Mouse (Mus musculus) mouse embryonic stem cell (cell line): ENCODE results near the gene Mmd2.

Experiments
- in situ Hi-C, 2 experiments: fragments of 300-500 bp; cut with MboI; formaldehyde crosslinking; loops; 1 replicate in 1 of 2; 3 replicates in 1 of 2; pipeline ENCODE4 v1.14.3; 2019 to 2020; ENCODE audit warnings: low sequenced_read_pairs in 2 of 2, low pct_unique_long_range_greater_than_20kb in 1 of 2, mixed read lengths in 1 of 2; ENCODE audit not compliant: unreplicated experiment in 1 of 2

Gene Mmd2

DNA sequence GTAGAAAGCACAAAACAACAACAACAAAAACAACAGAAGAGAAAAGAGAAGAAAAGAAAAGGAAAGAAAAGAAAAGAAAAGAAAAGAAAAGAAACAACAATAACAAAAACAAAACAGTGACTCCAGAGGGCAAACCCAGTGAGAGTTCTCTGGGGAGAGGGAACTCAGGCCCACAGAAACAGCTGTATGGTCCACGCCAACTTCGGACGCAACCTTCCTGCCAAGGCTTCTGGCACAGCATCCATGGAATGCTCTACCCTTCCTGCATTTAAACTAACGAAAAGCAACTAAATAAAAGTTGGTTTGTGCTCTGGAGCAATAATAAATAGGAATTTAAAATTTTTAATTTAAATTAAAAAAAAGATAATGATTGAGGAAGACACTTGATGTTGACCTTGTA is 51.9 kb downstream of the Mmd2 start:
- in situ Hi-C loops = no loop called here

DNA sequence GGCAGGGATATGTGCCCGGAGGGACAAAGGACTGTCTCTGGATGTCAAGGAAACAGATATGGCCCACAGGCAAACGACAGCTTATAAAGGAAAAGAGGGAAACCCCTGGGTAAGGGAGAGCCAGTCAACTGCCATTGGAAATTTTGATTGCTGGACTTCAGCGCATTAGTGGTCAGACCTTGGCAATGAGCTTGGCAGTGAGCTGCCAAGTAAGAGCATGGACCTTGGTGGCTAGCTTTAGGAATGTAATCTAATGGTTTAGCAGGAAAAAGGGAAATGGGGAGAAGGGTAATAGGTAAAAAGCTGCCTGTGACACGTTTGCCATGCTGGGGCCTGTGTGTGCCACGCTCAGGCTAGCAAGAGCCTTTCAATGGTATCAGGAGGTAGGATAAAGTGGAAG is 52.7 kb downstream of the Mmd2 start:
- in situ Hi-C loops = no loop called here

DNA sequence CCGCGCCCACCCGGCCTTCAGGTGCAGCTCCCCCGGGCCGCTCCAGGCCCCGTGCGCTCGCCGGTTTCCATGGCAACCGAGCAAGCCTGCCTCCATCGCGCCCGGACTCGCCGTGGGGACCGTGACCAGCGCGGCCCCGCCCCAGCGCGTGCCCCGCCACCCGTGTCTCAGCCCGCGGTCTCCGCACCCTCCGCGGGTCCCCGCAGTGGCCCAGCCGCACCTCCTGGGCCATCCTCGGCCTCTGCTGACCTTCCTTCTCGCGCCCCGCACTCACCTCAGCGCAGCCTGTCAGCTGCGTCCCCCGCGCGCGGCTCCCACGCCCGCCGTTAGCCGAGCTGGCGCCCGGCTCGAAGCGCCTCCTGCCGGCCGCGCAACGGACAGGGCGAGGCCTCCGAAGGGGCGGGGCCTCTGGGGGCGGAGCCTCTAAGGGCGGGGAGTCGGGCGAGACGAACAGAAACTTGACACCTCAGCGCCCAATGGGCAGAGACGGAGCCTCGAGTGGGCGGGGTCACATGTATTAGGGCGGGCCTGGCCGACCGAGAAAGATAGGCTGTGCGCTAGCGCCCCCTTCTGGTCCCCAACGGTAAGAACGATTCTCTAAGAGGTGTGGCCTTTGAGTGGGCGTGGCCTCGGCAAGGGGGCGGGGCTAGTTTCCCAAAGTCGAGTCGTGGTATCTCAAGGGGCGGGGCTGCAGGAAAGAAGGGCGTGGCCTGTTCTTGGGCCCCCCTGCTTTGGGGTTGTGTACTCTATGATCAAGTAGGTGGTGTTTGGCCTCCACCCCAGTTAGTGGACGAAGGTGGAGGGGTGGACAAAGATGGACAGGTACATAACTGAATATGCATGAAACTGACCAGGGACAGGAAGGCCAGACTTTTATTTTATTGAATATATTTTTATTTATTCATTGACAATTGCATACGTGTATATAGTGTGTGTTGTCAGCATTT is 57.6 kb downstream of the Mmd2 start, which contains the start of gene Radil:
TSS of gene Radil (minus strand) at position 393 of the 947 bp plus-strand sequence.
- in situ Hi-C loops = loop anchor here in 1 of 2 experiments (5.0 kb wide), 1 partner anchor 69 kb away; no protein-coding TSS in a partner anchor

DNA sequence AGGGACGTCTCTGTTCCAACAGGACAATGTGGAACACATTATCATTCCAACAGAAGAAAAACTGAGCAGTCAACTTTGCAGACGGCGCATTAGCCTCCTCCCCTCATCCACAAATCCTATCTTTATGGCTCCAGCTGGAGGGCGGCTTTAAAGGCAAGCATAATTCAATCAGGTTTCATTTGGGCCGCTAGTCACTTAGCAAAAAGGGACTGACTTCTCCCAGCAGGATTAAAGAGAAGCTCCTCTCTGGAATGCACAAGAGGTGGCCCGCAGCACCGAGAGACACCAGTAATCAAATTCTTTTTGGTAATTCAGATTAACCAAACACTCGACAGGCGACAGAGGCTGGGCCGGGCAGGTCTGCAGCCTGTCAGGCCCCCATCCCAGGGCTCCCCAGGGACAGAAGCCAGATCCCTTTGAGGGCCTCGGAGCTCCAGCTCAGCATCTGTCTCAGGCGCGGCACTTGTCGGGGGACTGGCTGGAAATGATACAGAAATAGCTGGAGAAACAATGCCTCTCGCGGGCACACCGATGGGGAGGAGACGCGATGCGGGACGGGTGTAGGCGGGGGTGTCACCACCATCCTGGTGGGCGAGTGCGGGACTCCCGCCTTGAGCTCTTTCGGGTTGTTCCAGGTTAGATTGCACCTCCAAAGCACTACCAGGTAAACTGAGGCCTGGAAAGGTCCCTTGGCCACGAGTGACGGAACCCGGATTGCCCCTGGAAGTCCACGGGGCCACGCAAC is 58.5 kb downstream of the Mmd2 start:
- in situ Hi-C loops = loop anchor here (5.0 kb wide), 2 partner anchors 48 to 68 kb away; no protein-coding TSS in a partner anchor

DNA sequence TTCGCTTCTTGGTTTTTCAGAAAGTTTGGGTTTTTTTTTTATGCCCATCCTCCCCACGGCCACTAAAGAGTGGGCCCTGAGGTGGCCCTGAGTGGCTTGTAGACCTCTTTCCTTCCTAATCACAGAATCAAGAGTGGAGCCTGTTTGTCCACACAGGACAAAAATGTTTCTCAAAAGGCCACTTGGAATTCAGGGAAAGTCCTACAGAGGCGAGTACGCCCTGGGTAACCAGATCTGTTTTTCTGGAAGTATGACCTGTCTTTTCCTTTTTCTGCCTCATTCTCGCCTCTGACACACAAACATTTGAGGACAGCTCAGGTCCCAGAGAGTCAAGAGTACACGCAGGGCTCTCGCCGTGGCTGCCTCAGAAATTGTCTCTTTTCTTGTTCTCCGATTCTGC is 59.2 kb downstream of the Mmd2 start:
- in situ Hi-C loops = loop anchor here (5.0 kb wide), 2 partner anchors 47 to 67 kb away; no protein-coding TSS in a partner anchor

DNA sequence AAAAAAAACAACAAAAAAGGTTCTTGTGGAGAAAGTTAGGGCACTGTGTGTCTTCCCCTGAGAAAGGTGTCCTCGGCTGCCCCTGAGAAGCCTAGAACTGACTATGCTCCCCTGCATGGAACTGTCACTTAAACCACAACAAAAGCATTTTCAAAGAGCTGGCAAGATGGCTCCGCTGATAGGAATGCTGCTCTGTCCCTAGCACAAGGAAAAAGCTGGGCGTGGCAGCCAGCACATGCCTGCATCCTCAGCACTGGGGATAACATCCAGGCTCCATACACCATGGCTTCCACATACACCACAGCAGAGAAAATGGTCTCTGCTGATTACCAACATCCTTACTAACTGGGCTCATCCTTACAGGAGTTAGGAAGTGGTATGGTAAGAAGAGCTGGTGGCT is 61.5 kb downstream of the Mmd2 start:
- in situ Hi-C loops = loop anchor here (5.0 kb wide), 2 partner anchors 45 to 65 kb away; no protein-coding TSS in a partner anchor

DNA sequence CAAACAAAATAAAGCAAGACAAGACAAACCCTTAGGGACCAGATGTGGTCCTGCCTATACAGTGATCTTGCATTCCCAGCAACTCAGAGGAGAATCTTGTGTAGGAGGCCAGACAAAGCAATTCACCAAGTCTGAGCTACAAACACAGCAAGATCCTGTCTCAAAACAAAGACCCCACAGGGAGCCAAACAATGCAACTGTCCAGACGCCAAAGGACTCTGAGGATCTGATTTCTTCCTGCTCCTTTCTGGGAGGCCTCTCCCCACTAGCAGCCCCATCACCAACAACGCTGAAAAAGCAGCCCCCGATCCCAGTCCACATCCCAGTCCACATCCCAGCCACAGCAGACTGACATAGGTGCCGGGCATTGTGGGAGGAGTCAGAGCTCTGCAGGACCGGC is 62.3 kb downstream of the Mmd2 start:
- in situ Hi-C loops = loop anchor here (5.0 kb wide), 2 partner anchors 44 to 64 kb away; no protein-coding TSS in a partner anchor

DNA sequence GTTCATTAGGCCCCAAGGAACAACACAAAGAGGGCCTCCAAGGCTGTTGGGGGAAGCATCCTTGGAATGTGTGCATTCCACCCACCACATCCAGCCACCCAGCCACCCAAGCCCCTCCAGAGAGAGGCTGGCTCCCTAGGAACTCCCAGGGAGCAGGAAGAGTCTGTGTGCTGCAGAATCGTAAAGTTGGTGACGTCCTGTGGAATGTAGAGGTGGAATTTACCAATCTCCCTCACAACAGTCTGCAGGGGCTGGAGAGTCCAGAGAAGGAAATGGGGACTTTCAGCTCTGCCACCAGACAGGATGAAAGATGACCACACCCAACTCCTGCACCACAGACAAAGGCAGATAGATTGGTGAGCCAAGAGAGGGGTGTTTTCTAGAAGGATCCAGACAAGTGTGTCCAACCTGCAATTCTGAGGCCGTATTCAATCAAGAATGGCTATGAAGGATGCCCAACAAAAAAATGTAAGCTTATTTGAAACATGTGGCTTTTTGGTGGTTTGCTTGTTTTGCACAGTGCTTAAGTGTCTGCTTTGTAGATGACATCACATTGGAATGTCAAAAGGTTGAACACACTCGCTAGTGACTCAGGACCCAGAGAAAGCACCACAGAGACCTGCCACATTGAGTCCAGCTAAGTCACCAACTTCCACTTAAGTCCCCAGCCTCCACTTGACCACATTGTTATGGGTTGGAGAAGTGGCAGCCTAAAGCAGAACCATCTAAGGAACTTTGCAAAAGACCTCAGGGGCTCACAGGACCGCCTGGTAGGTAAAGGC is 63.4 kb downstream of the Mmd2 start:
- in situ Hi-C loops = loop anchor here (5.0 kb wide), 2 partner anchors 43 to 63 kb away; no protein-coding TSS in a partner anchor

DNA sequence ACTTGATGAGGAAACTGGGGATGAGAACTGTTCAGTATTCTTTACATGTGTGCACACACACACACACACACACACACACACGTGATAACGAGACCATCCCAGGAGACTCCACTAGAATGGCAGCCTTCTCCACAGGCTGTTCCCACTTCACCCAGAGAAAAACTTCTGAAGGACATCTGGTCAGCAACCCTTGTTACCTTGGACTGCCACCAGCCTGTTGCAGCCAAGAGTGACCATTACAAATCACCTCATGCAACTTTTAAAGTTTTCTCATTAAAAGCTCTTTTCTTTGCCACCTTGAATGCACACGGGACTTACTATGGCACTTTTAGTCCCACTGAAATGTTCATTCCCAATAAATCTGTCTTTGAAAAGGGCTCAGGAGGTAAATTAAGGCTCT is 71.3 kb downstream of the Mmd2 start:
- in situ Hi-C loops = no loop called here

DNA sequence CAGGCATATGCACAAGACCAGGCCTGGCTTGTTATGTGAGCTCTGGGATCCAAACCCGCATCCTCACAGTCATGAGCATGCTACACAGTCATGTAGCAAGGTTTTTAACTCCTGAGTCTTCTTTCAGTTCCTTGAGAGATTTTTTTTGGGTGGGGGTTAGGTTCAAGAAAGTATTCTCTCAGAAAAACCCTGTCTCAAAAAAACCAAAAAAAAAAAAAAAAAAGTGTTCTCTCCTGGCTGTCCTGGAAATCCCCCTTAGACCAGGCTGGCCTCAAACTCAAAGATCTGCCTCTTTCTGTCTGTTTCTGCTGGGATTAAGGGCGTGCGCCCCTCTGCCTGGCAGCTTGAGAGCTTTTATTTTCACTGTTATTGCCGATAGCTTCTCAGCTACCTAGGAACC is 73.2 kb downstream of the Mmd2 start:
- in situ Hi-C loops = no loop called here

DNA sequence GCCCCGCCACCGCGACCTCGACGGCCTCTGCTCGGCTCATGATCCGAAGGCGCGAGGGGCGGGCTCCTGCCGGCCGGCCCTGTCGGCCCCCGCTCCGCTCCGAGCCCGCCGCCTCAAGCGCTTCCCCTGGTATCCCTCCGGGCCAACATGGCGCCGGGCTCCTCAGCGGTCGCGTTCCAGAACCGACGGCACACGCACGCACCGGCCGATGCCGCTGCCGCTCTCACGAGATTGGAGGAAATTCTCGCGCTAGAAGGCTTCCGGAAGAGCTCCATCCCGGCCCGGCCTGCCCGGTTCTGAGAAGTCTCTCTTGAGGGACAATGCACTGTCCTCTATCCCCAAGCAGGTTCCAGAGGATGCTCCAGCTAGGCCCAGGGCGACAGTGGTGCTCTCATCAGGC is 78.7 kb downstream of the Mmd2 start, which contains the start of gene Papolb:
TSS of gene Papolb (minus strand) at position 162 of the 400 bp plus-strand sequence.
- in situ Hi-C loops = no loop called here

DNA sequence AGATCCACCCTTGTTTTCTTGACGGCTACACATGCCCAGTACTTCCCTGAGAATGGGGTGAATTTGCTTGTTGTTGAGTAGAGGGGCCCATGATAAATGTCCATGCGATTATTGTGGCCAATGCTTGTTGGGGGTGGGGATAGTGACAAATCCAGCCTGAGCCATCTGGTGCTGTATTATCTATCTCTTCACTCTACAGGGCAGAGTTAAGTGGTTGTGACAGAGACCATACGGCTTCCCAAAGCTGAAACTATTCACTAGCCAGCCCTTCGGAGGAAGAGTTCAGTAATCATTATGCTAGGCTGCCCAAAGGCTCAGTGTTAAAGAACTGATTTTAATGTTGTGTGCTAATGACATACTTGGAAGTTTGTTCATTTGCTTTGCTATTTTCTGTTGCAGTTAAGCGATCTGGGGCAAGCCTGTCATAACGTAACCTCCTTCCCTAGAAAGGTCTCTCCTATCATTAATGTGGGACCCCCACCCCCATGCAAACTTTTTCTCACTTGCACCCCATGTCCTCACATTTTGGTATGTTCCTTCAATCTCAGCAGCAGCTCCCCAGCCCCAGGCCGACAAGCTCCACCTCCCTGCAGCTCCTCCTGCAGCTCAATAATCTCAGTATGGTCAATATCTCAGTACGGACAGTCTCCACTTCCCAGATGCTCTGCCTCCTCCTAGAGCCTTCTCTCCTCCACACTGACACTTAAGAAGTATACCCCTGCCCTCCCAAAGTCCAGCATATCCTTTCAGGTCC is 83.7 kb downstream of the Mmd2 start:
- in situ Hi-C loops = no loop called here

DNA sequence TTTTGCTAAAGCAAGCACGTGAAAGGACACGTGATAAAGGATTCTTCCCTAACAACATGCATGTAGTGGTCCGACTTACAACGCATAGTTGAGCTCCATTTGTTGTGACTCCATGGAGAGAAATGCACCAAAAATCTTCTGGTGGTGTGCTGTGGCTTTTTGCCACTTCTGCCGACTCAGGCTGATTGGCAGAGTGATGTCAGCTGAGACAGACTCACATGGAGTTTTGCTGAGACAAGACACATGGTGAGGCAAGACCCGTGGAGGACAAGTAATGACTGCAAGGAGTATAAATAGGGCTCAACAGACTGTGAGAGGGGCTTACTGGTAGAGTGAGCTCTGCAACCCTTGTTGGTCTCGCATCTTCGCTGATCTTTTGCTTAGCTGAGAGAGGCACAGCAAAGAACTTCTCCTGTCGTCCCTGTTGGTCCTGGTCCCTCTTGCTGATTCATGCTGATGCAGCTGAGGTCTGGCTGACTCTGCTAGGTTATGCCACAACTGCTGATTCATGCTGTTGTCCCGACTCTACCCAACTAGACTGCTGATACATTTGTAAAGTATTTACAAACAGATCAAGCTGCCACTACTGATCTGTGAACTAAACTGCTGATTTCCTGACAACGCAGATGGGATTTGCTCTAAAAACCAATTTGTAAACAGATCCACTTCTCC is 87.3 kb downstream of the Mmd2 start:
- in situ Hi-C loops = no loop called here

DNA sequence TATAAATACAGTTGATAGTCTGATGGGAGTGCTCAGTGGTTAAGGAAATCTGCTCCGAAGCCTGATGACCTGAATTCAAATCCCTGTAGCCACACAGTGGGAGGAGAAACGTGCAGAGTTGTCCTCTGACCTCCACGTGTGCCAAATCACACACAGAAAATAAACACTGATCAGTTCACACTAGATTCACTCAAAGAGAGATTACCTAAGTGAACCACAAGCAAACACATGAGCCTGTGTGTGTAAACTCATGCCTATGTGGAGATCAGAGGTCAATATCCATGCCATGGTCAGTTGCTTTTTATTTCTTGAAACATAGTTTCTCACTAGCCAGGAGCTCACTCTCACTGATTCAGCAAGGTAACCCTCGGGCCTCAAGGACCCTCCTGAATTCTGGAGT is 88.2 kb downstream of the Mmd2 start:
- in situ Hi-C loops = no loop called here

DNA sequence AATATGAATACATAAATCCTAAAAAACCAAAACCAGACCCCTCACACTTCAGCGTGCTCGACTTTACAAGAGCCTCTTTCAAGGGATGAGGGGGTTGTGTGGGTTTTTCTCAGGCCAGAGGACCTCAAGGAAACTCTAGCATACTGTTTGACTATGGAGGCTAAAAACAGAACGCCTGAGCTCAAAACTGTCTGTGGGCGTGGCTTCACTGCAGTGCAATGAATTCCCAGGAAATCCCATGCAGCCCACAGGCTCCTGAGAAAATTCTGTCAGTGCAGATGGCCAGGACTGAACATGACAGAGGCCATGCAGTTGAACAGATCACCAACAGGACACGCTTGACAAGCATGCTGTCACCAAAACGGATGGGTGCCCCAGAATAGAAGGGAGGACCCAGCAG is 89.6 kb downstream of the Mmd2 start:
- in situ Hi-C loops = no loop called here
